Mouse (Mus musculus) spleen, adult 12 weeks (tissue): ENCODE results near the gene Gm12830.

Experiments used
- DNase-seq: peaks from one replicate; pipeline ENCODE4 v3.0.0; 2022; ENCODE audit warnings: low spot score

The Gm12830 gene

DNA sequence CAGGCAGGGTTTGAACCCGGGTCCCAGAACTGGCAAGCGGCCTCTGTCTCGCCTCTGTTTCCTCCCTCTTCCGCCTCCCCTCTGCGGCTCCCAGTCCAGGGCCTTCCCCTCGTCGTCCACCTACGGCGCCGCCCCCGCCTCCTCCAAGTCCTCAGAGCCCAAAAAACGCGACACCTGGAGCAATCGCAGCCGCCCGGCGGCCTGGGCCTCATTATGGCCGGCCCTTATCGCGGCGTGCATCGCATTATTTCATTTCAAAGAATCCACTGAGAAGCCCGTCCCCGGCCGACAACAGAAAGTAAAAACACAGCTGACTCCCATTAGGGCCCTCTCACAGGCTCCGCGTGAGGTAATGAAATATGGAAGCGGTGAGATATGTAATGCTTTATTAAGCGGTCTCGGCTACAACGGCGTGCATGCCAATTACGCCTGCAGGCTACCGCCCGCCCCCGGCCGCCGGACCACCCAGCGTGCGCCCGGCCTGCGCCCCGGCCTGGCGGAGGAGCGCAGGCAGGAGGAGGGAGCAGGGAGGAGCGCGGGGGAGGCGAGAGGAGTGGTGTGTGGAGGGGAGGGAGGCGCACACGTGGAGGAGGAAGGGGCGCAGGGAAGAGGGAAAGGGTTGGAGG is at the start of gene Gm12830:
Gene Gm12830, plus strand, starts transcription at position 156 of the 626 bp plus-strand sequence.
- no peak for DNase-seq

DNA sequence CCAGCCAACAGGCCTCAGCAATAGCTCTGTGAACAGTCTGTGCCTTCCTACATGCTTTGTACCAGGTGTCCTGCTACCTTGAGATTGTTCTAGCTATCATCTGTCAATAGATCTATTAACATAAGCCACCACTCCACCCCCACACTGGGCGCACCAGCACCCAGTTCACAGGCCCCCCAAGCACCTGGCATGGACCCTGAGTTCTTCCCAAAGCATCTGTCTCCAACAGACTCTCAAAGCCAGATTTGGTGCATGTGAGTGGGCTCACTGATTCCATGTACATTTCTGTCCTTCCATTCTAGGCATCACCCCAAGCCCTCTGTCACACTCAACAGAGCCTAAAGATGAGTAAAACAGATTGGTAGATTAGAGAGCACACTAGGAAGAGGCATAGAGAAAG is 48.2 kb upstream of the Gm12830 start:
- no peak for DNase-seq

- DNase-seq, result no peak
Observed at GRCm38 (mm10) chr4:114777625-114778202, 43.8 kb upstream of the Gm12830 start.

GRCm38 (mm10) chr4:114778716-114779474 is 42.6 kb upstream of the Gm12830 start:
- no peak for DNase-seq

DNA sequence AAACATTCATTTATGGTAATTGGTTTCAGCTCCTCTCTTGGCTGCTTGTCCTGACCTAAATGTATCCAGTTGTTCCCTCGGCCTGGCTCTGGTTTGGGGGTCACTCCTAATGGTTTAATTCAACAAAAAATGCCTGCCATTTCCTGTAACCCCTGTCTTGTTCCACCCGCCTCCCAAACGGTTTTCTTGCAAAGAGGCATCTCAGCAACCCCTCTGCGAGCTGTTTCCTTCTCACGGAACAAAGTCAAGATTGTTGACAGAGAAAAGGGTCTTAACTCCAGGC is 42.1 kb upstream of the Gm12830 start:
- DNase-seq, result no peak

- DNase-seq, result no peak
Observed at GRCm38 (mm10) chr4:114779758-114780546, 41.6 kb upstream of the Gm12830 start.

DNA sequence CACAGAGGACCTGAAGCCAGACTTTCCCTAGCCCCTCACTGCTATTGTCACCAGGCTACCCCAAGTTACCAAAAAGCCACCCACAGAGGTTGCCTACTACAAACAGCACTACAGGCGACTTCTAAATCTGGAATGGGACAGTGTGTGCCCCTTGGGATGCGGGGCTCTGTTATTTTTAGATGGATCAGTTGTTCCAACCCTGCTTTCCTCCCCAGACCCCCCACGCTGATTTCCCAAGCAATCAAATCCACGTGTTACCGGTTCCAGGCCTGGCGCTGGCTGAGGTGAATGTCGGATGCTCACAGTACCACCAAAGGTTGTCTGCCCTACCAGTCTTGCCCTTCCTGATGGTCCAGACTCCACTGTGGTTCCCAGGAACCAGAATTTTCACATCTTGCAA is 38.7 kb upstream of the Gm12830 start:
- DNase-seq, result no peak

DNA sequence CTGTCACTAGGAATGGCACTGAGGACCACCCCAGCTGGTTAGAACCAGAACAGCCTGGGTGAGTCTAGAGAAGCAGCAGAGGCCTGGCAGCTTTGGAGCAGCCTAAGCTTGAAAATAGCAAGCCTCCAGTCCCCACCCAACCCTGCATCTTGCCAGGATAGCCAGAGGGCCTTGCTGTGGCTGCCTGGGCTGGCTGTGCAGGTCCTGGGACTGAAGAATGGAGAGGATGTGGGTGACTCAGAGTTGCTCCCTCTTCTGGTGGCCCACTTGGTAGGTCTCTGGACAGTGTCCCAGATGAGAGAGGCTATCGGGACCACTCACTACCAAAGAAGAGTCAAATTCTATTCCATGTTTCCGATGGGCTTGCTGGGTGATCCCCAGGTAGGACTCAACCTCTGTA is 36.8 kb upstream of the Gm12830 start:
- DNase-seq, result no peak

- no peak for DNase-seq
Observed at GRCm38 (mm10) chr4:114788856-114789255, 32.7 kb upstream of the Gm12830 start.

DNA sequence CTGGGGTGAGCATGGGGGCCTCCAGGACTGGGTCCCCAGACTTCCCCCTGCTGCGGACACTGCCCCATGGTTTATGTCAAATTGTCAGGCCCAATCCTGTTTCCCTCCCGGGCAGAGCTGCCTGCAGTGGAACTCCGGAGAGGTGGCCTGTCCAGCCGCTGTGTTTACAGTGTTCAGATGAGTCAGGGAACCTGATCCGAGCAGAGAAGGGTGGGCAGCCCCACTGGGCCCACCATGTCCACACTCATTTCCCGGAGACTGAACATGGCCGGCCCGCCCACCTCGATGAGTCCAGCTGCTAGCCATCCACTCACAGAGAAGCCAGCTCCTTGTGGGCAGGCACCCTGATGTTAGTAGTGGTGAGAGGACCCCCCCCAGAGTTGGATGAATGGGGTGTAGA is 29.9 kb upstream of the Gm12830 start:
- no peak for DNase-seq

DNA sequence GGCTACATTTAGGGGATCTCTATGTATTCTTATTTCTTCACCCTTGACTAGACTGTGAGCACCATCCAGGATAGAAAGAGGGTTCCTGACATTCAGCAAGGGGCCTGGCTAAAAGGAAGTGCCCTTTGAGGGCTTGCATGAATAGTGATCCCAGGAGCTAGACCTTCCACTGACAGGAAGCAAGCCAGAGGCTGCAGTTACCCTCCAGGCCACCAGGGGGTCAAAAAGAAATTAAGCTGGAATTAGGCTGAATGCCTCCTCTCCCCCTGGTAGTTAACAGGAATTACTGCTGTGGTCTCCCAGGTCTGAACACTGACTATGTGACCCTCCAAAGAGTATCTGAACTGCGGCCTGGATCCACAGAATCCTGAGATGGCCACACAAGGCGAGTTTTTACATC is 27.7 kb upstream of the Gm12830 start:
- DNase-seq, result no peak

DNA sequence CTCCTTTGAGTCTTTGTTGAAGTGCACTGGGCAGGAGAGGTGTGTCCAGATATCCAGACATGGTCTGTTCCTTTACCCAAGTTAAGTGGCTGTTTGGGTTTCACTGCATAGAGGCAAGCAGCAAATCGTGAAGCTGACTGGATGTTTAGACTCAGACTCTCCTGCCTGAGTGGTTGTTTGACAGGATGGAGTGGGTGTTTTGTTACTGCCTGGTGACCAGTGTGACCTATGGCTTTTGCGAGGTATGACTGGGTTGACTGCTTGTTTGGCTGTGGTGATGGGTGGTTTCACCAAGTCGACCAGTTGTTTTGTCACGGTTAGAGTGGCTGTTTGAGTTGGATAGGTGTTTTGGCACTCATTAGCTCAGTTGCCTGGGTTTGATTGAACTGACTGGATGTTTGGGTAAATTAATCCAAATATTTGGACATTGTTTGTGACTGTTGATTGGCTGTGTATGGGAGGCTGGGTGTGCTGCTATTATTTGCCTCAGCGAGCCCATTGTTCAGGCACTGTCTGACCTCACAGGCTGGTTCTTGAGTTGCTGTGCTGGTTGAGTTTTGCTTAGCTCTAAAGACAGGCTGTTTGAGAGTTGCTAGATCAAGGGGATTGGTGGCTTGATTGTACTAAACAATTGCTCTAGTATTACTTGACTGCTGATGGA is 24.1 kb upstream of the Gm12830 start:
- no peak for DNase-seq

DNA sequence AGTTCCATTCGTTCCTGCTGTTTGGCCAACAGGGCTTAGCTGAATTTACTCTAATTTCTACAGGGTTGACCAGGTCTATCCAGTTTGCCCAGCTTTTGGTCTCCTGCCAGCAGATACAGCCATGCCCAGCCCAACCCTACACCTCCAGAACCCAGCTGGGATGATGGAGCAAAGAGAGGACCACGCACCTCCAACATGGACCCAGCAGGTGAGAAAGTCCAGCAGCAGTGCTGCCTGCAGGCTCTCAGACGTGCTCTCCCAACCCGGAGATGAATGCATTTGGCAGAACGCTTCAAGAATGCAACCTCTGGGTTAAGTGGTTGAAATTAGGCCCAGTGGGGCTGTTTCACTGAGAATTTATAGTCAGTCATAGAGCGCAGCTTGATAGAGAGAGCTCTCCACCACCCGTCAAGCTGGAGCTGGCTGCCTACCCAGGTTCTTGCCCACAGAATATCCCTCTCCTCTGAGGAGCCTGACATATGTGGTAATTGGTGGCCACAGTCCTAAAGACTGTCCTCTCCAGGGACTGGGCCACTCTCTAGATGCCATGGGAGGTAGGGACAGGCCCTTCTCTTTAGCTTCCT is 23.4 kb upstream of the Gm12830 start:
- DNase-seq, result no peak

DNA sequence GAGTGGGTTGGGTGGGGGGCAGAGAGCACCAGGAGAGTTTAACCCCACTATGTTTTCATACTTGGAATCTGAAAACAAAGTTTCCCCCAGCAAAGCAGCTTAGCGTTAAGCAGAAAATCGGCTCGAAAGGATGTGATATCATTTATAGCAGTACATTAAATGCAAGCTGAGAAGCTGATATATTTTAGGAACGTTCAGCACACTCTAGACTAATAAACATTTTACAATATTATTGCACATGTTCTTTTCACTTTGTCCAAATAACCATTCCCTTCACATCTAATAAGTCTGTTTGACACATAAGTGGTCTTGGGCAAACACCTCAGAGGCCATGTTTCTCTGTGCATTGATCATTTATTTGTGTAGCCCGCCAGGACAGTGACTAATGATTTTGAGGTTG is 17.4 kb upstream of the Gm12830 start:
- no peak for DNase-seq

GRCm38 (mm10) chr4:114818963-114819702 is 2.4 kb upstream of the Gm12830 start:
- DNase-seq, result no peak

DNA sequence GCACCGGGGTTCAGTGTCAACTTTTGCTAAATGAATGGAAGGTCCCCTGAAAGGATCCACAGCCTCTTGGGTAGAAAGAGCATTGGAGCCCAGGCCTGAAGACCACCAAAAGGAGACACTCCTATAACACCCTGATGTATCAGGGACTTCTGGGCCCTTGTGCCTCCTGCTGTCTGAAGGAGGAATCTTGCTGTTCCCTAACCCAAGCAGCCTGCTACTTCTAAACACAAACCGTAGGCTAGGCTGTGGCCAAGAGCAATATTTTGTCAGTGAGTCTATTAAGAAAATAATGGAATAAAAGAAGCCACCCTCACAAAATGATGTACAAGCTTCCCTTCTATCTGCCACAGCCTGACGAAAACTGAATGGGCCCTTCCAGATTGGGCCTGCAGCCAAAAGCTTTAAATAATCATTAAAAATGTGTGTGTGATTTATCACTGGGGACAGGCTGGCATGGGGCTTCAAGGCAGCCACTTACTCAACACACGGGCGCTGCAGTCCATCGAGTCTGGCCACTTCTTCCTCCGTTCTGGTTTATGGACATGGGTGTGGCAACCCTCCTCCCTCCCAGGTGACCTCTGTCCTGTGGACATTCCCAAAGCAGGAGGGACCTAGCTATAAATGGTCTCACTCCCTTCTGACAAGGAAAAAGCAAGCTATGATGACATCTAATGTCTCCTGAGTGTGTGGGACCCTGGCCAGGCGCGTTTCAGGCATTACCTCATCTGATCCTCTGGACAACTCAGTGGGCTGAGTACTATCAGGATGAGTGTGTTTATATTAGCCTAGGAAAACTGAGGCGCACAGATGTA is 13.5 kb downstream of the Gm12830 start:
- no peak for DNase-seq

- no peak for DNase-seq
Observed at GRCm38 (mm10) chr4:114841336-114841920, 19.9 kb downstream of the Gm12830 start.

DNA sequence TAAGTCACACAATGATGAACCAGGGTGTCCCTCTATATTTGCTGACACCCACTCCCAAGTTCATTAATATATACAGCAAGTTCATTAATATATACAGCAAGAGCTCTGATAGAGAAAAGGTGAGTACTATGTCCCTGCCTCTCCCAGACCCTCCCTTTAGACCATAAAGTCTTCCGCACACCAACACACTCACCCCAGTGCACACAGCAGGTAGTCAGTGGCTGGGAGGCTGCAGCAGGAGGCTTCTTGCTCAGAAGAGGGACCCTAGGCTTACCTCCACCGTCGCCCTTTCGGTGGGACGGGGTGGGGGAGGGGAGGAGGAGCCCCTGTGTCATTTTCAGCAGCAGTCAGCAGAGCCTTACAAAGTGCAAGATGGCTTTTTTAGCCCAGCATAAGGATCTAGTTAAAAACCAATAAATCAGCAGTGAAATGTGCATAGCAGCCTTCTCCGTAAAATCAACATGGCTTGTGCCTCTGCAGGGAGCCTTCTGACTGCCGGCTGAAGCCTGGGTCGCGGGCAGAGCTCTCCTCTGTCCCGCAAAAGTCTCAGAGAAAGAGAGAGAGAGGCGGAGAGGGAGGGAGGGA is 20.9 kb downstream of the Gm12830 start:
- no peak for DNase-seq

DNA sequence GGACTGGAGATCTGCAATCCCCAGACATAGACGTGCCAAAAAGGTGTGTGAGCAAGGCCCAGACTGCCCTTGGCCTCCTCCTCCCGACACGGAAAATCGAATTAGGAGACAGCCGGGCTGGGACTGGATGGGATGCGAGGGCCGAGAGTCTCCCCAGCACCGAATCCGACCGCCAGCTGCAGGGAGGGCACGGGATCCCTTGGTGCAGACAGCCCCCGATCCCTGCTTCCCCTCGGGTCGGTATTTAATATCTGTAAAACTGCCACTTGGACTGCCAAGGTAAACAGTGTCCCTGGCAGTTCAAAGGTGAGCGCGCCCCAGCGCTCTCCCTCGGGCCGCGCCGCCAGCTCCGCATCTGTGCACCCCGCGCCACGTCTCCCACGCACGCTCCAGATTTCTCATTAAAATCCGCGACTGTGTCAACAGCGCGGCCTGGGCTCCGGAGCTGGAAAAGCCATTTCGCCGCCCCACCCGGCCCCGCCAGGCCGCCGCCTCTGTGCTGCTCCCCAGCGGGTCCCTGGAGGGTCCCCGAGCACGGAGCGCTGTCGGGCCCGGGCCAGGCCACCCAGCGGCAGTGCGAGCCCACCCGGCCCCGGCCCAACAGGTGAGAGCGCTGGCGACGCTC is 21.7 kb downstream of the Gm12830 start:
- DNase-seq, result no peak
